Mouse (Mus musculus) embryonic stem cell, embryonic (primary cell): ENCODE results near the gene Cdhr2.

Experiments used
- CTCF ChIA-PET, 4 experiments: fragments of 300-600 bp in 2 of 4; fragments of 350-600 bp in 2 of 4; sonication (Branson Sonifier 250); formaldehyde crosslinking; loops; one replicate each; lab custom pipeline; 2022; ENCODE audit warnings: inconsistent platforms in 2 of 4; lab: Charles Lee
- POLR2A ChIA-PET, 4 experiments: fragments of 300-600 bp in 2 of 4; fragments of 350-600 bp in 2 of 4; sonication (Branson Sonifier 250); formaldehyde crosslinking; loops; one replicate each; lab custom pipeline; 2022; ENCODE audit warnings: antibody characterized with exemption in 4 of 4, inconsistent platforms in 1 of 4; lab: Charles Lee

Gene Cdhr2

DNA sequence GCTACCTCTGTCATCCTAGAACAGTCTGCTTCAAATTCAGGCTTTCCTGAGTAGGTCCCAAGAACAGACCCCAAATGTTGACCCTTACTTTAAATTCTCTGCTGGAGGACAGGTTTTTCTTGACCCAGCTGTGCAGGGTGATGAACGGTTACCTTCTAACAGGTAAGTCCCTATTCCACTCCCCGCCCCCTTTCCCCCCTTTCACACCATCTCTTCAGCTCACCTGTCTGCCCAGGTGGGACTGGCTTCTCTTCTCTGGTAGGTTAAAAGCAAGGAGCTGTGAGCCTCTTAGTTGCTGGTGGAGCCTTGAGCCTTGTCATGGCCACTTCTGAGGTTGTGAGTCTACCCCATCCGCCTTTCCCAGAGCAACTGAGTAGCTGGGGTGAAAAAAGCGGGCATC is 82.4 kb downstream of the Cdhr2 start, which contains the start of gene Eif4e1b:
Eif4e1b (plus strand) TSS at position 301 of the 400 bp plus-strand sequence.
- POLR2A ChIA-PET = interaction anchor here (1.0 to 4.3 kb wide), 20 partner anchors 8 to 407 kb away, joined by 3 to 34 read pairs (median 5); partner anchors contain the start of genes Sncb (in 2 of the 4) and Tspan17 (in 1 of the 4)
- CTCF ChIA-PET = interaction anchor here (0.6 to 3.9 kb wide), 13 partner anchors 9 to 719 kb away, joined by 3 to 21 read pairs (median 4); partner anchors contain the start of gene Sncb (in 3 of the 4)
